Mouse (Mus musculus): Measurements from ENCODE around the gene Skap1.

- TF ChIP-seq CTCF (IDR thresholded peaks at IDR 0.05; ENCODE audit: borderline replicate concordance, extremely low read depth, insufficient read depth, insufficient read length) (peak; percentile 83; the same call in 1 of the 2 replicates), POLR2A (IDR thresholded peaks at IDR 0.05; ENCODE audit: borderline replicate concordance, extremely low read depth, insufficient read depth, insufficient read length, poor library complexity, severe bottlenecking) (no peak)
Observed at GRCm38 (mm10) chr11:96536146-96536545, 71.8 kb downstream of the Skap1 start.
